Mouse (Mus musculus) heart, embryonic 14.5 days (tissue): ENCODE measurements at regions not wholly inside any gene's neighbourhood (a gene's known extent, or its start where the extent isn't known, plus 50 kb on each side); places are given as distances from the start of the nearest gene placed in this dataset.

Experiments used
- ATAC-seq: fragments of 200-750 bp; cut with Nextera tagmentation; 2 replicates; pipeline ENCODE4 v1.8.0; 2017; ENCODE audit warnings: low read depth, moderate TSS enrichment; ENCODE audit not compliant: insufficient number of reproducible peaks, insufficient read depth, low FRiP score
- H3K27ac ChIP-seq, 2 experiments: fragments of 200-500 bp in 1 of 2; fragments of 300-500 bp in 1 of 2; sonication (generic) in 1 of 2; replicated peaks in 1 of 2; 2 replicates each; pipeline ENCODE4 v1.5.1; 2012 to 2014; ENCODE audit warnings: low read depth in 2 of 2, low read length in 2 of 2, control low read depth in 1 of 2, mild to moderate bottlenecking in 1 of 2, mixed read lengths in 1 of 2; ENCODE audit not compliant: control insufficient read depth in 1 of 2, insufficient read depth in 1 of 2
- H3K27me3 ChIP-seq: fragments of 300-500 bp; sonication (generic); 2 replicates; pipeline ENCODE4 v1.6.1; 2014; ENCODE audit warnings: mild to moderate bottlenecking, low read length, control low read depth; ENCODE audit not compliant: control insufficient read depth, insufficient read depth
- H3K36me3 ChIP-seq: fragments of 300-500 bp; sonication (generic); 2 replicates; pipeline ENCODE4 v1.6.1; 2014; ENCODE audit warnings: mild to moderate bottlenecking, control low read depth, low read length, mixed read lengths; ENCODE audit not compliant: control insufficient read depth, insufficient read depth
- H3K4me1 ChIP-seq, 2 experiments: fragments of 200-500 bp in 1 of 2; fragments of 300-500 bp in 1 of 2; sonication (generic) in 1 of 2; 2 replicates each; pipeline ENCODE4 v1.6.1; 2012 to 2014; ENCODE audit warnings: low read length in 2 of 2, control low read depth in 1 of 2, mixed read lengths in 1 of 2; ENCODE audit not compliant: control insufficient read depth in 2 of 2, insufficient read depth in 2 of 2
- H3K4me2 ChIP-seq: fragments of 300-500 bp; sonication (generic); 2 replicates; pipeline ENCODE4 v1.6.1; 2014; ENCODE audit warnings: mild to moderate bottlenecking, low read length
- H3K4me3 ChIP-seq, 2 experiments: fragments of 200-500 bp in 1 of 2; fragments of 300-500 bp in 1 of 2; sonication (generic) in 1 of 2; 2 replicates each; pipeline ENCODE4 v1.5.1; 2012 to 2014; ENCODE audit warnings: low read length in 2 of 2, mild to moderate bottlenecking in 2 of 2, control low read depth in 1 of 2, low read depth in 1 of 2, moderate library complexity in 1 of 2; ENCODE audit not compliant: control insufficient read depth in 1 of 2, insufficient read depth in 1 of 2
- H3K9ac ChIP-seq: fragments of 300-500 bp; sonication (generic); 2 replicates; pipeline ENCODE4 v1.6.1; 2014; ENCODE audit warnings: mild to moderate bottlenecking, low read length
- H3K9me3 ChIP-seq: fragments of 300-500 bp; sonication (generic); 2 replicates; pipeline ENCODE4 v1.6.1; 2016; ENCODE audit warnings: low read length, control low read depth; ENCODE audit not compliant: control insufficient read depth
- WGBS: fragments of 180-500 bp; shearing (Covaris S2); extraction: QIAGEN DNeasy Blood & Tissue Kit; methylation state at CpG from one replicate; pipeline ENCODE4 v1.1.7; 2014; 5-methylcytosine and 5-hydroxymethylcytosine counted together

- H3K36me3 ChIP-seq, result no peaks in the 10 kb centered on the region
- 62% methylated on average over 5 of the region's 5 CpGs for WGBS
- H3K9ac ChIP-seq, result no peak overlapping the region
- no peak for ATAC-seq
- H3K4me1 ChIP-seq, result no peaks in the 10 kb centered on the region
- no peaks in the 10 kb centered on the region for H3K27me3 ChIP-seq
- no peak overlapping the region for H3K4me2 ChIP-seq
- no peaks in the 10 kb centered on the region for H3K9me3 ChIP-seq
- H3K27ac ChIP-seq, result no peak overlapping the region
- no peak overlapping the region for H3K4me3 ChIP-seq
Measured at GRCm38 (mm10) chr15:50423082-50423665, 3461.5 kb upstream of the Gm7489 start.

GRCm38 (mm10) chr15:50449604-50450003, 3435.1 kb upstream of the Gm7489 start:
- no peak overlapping the region for H3K9ac ChIP-seq
- peak overlapping the region; percentile 21; the same call in 1 of the 2 replicates for H3K4me2 ChIP-seq
- no peak overlapping the region for H3K27ac ChIP-seq
- H3K9me3 ChIP-seq, result peaks cover 3% of the 10 kb centered on the region; the same call in 1 of the 2 replicates
- no peaks in the 10 kb centered on the region for H3K4me1 ChIP-seq
- 17% methylated on average over 2 of the region's 2 CpGs for WGBS
- ATAC-seq, result no peak
- no peaks in the 10 kb centered on the region for H3K27me3 ChIP-seq
- H3K4me3 ChIP-seq, result no peak overlapping the region
- no peaks in the 10 kb centered on the region for H3K36me3 ChIP-seq

GRCm38 (mm10) chr15:50472626-50473025, 3412.1 kb upstream of the Gm7489 start:
- Histone ChIP-seq H3K4me1 (no peaks in the 10 kb centered on the region), H3K4me2 (no peak overlapping the region), H3K36me3 (no peaks in the 10 kb centered on the region), H3K9ac (no peak overlapping the region), H3K27ac (no peak overlapping the region), H3K4me3 (no peak overlapping the region), H3K27me3 (no peaks in the 10 kb centered on the region), H3K9me3 (no peaks in the 10 kb centered on the region)
- no peak for ATAC-seq

DNA sequence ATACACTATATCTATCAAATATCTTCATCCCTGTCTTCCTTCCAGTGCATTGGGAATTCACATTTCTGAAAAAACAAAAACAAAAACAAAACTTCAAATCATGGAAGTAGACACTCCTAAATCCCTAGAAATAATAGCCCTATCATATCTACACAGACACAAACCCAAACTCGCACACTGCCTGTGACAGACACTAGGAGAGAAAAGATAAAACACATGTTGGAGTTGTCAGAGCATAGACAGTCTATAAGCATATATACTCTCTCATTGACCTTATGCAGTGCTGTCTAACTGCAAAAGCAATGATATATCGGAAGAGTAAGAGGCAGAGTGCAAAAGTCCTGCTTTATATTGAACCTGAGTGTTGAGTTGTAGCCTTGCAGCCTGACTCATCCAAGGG, 3386.0 kb upstream of the Gm7489 start:
- Histone ChIP-seq H3K27me3 (peaks cover 21% of the 10 kb centered on the region), H3K9ac (no peak overlapping the region), H3K9me3 (no peaks in the 10 kb centered on the region), H3K4me3 (no peak overlapping the region), H3K36me3 (no peaks in the 10 kb centered on the region), H3K4me2 (no peak overlapping the region), H3K4me1 (no peaks in the 10 kb centered on the region), H3K27ac (no peak overlapping the region)
- ATAC-seq, result no peak
- WGBS, result 49% methylated on average over 2 of the region's 2 CpGs

GRCm38 (mm10) chr15:50507999-50508624, 3376.6 kb upstream of the Gm7489 start:
- H3K27me3 ChIP-seq, result peaks cover 40% of the 10 kb centered on the region
- H3K9me3 ChIP-seq, result no peaks in the 10 kb centered on the region
- H3K4me1 ChIP-seq, result peaks cover 0 to 15% of the 10 kb centered on the region in 2 experiments; a peak in 2 of 4 replicates
- H3K9ac ChIP-seq, result no peak overlapping the region
- no peaks in the 10 kb centered on the region for H3K36me3 ChIP-seq
- H3K4me3 ChIP-seq, result no peak overlapping the region
- no peak overlapping the region; the same call in 1 of the 2 replicates for H3K4me2 ChIP-seq
- WGBS, result 2% methylated on average over 3 of the region's 3 CpGs
- H3K27ac ChIP-seq, result no peak overlapping the region
- ATAC-seq, result peak; percentile 43; the same call in 1 of the 2 replicates

DNA sequence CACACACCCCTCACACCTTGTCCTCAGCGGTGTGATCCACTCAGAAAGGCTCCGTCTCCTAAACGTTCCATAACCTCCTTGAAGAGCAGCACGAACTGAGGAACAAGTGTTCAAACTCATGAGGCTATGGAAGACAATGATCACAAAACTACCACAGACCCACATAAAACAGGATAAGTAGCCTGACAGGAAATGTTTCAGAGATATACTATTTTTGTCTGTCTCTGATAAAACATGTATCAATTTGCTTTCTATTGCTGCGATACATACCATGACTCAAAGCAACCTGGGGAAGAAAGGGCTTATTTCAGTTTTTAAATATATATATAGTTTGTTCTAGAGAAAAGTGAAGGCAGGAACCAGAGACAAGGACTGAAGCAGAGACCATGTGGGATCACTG, 3371.7 kb upstream of the Gm7489 start:
- ATAC-seq, result no peak
- Histone ChIP-seq H3K27ac (no peak overlapping the region), H3K4me3 (no peak overlapping the region), H3K27me3 (peaks cover 21% of the 10 kb centered on the region; the same call in 1 of the 2 replicates), H3K4me1 (peaks cover 0 to 5% of the 10 kb centered on the region in 2 experiments; a peak in 1 of 4 replicates), H3K9me3 (no peaks in the 10 kb centered on the region), H3K36me3 (no peaks in the 10 kb centered on the region), H3K4me2 (no peak overlapping the region), H3K9ac (no peak overlapping the region)
- WGBS, result 83% methylated on average over 5 of the region's 5 CpGs

DNA sequence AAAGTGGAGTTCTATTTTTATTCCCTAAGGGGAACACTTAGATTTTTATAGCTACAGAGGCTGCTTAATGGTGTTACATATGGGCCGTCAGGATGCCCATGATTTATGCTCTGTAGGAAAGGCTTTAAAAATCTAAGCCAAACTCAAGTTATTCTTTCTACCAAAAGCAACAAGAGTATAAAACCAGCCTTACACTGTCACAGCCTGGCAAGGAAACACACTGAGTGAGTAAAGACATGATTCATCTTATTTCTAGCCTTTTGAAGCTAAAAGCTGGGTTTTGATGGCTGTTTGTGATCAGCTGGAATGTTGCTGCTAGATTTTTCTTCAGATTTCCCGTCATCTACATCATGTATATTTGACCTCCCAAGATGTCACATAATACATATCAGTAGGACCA, 3359.9 kb upstream of the Gm7489 start:
- no peak overlapping the region for H3K4me3 ChIP-seq
- no peak overlapping the region for H3K4me2 ChIP-seq
- peaks cover 4% of the 10 kb centered on the region; the same call in 1 of the 2 replicates for H3K27me3 ChIP-seq
- no peak for ATAC-seq
- no peaks in the 10 kb centered on the region for H3K36me3 ChIP-seq
- H3K9ac ChIP-seq, result no peak overlapping the region
- H3K27ac ChIP-seq, result no peak overlapping the region
- no peaks in the 10 kb centered on the region for H3K9me3 ChIP-seq
- 67% methylated on average over 2 of the region's 2 CpGs for WGBS
- no peaks in the 10 kb centered on the region for H3K4me1 ChIP-seq

DNA sequence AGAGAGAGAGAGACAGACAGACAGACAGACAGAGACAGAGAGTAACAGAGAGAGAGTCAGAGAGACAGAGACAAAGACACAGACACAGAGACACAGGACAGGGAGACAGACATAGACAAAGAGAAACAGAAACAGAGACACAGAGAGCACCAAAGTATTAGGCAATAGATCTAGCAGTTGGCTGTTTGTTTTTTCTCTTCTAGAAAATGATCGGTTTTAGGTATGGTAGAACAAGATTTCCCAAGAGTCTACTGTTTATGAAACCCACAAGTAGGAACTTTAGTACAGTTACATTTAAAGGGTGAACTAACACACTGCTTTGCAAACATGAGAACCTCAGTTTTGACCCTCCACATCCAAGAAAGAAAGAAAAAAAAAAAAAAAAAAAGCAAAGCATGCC, 3350.2 kb upstream of the Gm7489 start:
- no peak overlapping the region for H3K9ac ChIP-seq
- no peaks in the 10 kb centered on the region for H3K9me3 ChIP-seq
- WGBS, result 85% methylated on average over 1 of the region's 1 CpGs
- no peak for ATAC-seq
- no peak overlapping the region for H3K27ac ChIP-seq
- H3K27me3 ChIP-seq, result no peaks in the 10 kb centered on the region
- H3K4me2 ChIP-seq, result no peak overlapping the region
- no peaks in the 10 kb centered on the region for H3K4me1 ChIP-seq
- H3K36me3 ChIP-seq, result no peaks in the 10 kb centered on the region
- H3K4me3 ChIP-seq, result no peak overlapping the region
